Mouse (Mus musculus): ENCODE measurements around the gene Pmp22.

DNA sequence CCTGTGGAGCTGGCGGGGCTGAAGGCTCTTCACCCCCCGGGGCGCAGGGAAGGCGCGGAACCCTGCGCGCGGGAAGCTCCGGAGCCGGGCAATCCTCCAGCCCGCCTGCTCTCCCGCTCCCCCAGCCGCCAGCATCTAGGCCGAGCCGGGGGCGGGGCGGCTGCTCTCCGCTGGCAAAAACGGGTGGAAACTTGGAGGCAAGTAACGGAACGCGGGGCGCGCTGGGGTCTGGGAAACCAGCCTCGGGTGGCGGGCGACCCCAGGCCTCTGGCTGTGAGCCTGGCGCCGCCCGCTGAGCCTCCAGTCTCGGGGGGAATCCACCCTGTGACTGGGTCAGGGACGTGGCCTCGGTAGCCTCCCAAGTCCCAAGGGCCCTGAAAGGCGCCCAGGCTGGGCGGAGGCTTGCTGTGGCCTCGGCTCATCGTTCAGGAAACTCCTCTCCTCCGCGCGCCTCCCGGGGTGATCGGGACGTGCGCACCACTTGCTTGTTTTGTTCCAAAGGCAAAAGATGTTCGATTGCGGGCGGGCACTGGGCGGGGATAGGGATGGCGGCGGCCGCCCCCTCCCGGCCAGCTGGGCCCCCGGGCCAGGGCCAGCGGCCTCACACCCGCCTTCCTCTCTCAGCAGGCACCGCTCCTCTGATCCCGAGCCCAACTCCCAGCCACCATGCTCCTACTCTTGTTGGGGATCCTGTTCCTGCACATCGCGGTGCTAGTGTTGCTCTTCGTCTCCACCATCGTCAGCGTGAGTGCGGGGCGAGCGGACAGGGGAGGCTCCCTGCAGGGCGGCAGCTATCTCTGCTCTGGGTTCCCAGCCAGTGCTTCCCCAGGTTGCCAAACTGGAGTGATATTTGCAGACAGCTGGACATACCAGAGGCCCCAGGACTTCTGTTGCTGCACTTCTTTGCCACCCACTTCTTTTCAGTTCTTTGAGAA is 4.0 kb downstream of the Pmp22 start:
- TF ChIP-seq CTCF (IDR thresholded peaks at IDR 0.05; ENCODE audit: extremely low read depth, insufficient read depth, insufficient read length, insufficient replicate concordance), result no peak
- no peak for TF ChIP-seq POLR2A (IDR thresholded peaks at IDR 0.05; ENCODE audit: low read depth, low read length)
